Mouse (Mus musculus): Measurements from ENCODE around the gene Jmjd1c.
"Not testable (repeated sequence)": the region's sequence is repeated elsewhere in the genome, so short reads cannot be mapped to it uniquely, and the experiment has no call there.

Gene Jmjd1c

DNA sequence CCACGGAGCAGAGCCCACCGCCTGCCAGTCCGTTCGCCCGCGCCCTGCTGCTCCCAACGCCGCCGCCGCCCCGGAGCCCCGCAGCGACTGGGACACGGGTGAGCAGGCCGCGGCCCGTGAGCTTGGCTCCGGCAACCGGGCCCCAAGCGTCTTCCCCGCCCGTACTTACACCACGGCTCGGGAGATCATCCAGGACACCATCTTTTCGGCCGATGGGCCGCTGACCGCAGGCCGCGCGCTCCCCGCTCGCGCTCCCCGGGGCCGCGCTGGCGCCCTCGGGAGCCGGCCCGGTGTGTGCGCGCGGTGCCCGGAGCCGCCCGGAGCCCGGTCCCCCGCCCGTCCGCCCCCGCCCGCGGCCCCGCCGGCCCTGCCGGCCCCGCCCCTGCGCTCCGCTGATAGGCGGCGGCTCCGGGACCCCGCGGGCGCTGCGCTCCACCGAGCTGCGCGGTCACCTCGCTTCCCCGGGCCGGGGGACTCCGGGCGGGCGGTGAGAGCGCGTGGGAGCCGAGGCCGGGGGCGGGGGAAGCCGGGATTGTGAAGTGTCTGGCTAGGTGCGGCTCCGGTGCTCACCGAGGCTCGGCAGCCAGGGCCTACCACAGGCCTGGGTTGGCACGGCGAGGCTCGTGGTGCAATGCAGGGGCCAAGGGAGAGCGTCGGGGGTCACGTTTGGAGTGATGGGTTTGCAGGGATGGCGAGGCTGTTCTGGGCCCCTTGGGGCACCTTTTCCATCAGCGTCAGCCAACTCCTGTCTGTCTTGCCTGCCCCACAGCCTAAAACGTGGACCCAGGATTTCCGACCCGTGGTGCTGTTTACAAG is 904 bp downstream of the Jmjd1c start, which contains the start of gene Reep3:
TSS of gene Reep3 (minus strand) at position 325 of the 816 bp plus-strand sequence.
- in situ Hi-C loops (cut with MboI; ENCODE audit: low pct_unique_long_range_greater_than_20kb in 1 of 2, low sequenced_read_pairs in 2 of 2, unreplicated experiment in 1 of 2): loop anchor here (10.0 to 25.0 kb wide), 2 partner anchors 182 to 185 kb away; no protein-coding TSS in a partner anchor

DNA sequence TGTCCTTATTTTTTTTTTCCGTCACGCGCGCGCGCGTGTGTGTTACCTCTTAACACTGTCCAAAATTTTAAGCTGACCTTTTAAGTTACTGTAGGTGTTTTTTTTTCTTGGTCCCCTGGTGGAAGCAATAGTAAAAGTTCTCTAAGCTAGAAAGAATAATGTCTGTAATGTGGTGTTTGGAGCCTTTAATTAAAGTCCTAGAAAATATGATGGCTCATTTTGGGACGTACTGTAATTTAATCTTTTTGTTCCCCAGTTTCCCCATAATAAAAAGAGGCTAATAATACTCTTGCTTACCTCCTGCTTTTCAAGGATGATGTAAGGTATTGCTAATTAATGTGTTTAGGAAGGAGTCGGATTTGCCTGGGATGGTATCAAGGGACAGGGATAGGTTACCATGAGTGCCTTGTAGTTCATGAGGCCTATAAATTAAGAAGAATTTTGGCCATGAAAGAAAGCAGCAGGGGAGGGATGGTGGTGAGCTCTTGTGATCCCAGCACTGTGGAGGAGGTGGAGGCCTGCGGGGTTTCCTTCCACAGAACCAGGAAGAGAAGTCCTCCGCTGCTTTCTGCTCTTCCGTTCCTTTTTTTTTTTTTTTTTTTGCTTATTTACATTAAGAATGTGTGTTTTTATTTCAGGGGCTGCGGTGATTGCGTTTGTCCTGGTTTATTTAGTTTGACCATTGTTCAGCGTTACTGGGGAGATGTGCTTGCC is 1.7 kb downstream of the Jmjd1c start:
- in situ Hi-C loops (cut with MboI; ENCODE audit: low pct_unique_long_range_greater_than_20kb in 1 of 2, low sequenced_read_pairs in 2 of 2, unreplicated experiment in 1 of 2): loop anchor here (10.0 to 25.0 kb wide), 2 partner anchors 183 to 185 kb away; no protein-coding TSS in a partner anchor

DNA sequence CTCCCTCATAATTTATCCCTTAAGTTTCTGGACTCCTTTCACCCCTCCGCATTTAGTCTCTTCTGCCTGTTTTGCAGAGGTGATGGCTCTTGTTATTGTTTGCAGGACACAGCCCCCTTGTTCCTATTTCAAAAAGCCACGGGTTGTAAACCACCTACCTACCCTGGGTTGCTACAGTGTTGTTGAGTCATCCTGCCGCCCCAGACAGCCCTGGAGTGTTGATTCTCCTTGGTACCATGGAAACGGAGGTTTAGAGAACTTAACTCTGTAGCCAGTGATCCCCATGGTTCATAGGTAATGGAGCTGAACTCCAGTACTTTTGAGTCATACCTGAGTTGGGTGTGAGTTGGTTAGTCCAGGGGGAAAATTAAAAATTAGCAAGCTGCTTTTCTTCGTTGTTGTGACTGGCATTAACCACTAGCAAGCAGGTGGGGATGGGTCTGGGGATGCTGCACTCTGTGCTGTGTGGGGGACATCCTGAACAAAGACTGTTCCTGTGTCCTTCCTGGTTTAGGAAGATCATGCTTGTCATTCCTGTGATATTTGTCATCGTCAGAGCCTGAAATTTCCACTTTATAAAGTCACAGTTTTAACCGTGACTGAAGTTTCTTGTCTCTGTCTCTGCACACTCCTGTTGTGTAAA is 2.6 kb downstream of the Jmjd1c start:
- in situ Hi-C loops (cut with MboI; ENCODE audit: low pct_unique_long_range_greater_than_20kb in 1 of 2, low sequenced_read_pairs in 2 of 2, unreplicated experiment in 1 of 2): loop anchor here (10.0 to 25.0 kb wide), 2 partner anchors 184 to 186 kb away; no protein-coding TSS in a partner anchor

DNA sequence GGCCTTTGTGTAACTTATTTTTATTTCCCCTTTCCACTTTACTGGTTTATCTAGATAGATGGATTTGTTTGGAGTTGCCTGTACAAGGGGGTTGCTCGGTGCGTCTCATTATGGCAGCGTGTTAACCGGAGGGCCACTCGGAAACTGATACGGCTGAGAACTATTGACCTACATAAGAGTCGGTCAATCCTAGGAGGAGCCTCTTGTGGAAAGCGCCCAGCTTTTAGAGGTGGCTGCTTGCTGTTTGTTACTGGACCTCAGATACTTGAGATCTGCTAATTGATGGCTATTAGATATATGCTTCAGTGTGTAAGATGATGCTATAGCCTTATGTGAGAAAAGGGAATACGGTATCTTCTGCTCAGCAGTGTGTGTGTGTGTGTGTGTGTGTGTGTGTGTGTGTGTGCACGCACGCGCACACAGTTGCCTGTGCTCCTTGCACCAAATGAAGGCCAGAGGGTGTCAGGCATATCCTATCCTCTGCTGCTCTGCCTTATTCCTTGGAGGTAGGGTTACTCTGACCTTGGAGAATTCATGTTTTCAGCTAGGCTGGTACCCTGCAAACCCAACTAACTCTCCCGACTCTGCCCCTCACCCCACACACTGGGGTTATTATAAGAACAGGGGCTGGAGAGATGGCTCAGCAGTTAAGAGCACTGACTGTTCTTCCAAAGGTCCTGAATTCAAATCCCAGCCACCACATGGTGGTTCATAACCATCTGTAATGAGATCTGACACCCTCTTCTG is 3.4 kb downstream of the Jmjd1c start:
- in situ Hi-C loops (cut with MboI; ENCODE audit: low pct_unique_long_range_greater_than_20kb in 1 of 2, low sequenced_read_pairs in 2 of 2, unreplicated experiment in 1 of 2): loop anchor here (10.0 to 25.0 kb wide), 2 partner anchors 185 to 187 kb away; no protein-coding TSS in a partner anchor

DNA sequence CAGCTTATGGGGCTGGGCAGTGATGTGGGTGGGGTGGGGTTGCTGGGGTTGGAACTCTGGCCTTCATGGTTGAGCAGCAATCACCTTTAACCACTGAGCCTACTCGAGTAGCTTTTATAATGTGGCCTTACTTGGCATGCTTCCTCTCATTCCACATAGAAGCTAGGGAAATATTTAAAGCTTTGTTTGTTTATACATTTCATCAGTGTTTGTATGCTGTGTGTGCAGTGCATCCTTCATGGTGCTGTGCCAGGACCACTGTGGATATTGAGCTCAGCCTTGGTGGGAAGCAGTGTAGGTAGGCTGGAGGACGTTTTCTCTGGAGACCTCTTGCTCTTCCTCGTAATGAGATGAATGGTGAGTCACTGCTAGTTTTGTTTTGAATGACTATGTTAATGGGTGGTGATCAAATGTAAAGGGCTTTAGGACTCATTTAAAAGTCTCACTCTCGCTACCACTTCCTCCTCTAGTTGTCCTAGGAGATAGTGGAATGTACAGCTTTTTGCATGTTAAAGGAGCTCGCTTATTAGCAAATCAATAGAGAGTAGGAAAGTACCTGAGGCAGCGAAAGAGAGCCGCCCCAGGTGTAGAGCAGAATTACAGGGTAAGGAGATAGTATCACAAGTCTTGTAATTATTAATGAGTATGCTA is 4.2 kb downstream of the Jmjd1c start:
- in situ Hi-C loops (cut with MboI; ENCODE audit: low pct_unique_long_range_greater_than_20kb in 1 of 2, low sequenced_read_pairs in 2 of 2, unreplicated experiment in 1 of 2): no loop called here

DNA sequence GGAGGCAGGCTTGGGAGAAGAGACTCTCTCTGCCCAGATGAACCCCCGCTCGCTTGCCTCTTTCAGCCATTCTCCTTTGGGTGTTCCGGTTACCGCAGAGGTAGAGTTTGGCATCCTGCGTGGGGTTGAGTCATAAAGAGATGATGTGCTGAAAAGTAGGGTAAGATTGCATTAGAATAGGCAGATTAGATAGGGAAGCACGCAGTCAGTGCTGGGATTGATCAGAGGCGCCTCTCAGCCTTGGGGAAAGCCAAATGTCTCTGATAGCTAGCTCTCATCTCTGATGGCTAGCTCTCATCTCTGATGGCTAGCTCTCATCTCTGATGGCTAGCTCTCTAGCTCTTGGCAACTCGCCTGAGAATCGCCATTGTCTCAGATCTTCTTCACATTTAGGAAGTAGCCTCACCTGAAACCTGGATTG is 4.9 kb downstream of the Jmjd1c start:
- in situ Hi-C loops (cut with MboI; ENCODE audit: low pct_unique_long_range_greater_than_20kb in 1 of 2, low sequenced_read_pairs in 2 of 2, unreplicated experiment in 1 of 2): no loop called here

DNA sequence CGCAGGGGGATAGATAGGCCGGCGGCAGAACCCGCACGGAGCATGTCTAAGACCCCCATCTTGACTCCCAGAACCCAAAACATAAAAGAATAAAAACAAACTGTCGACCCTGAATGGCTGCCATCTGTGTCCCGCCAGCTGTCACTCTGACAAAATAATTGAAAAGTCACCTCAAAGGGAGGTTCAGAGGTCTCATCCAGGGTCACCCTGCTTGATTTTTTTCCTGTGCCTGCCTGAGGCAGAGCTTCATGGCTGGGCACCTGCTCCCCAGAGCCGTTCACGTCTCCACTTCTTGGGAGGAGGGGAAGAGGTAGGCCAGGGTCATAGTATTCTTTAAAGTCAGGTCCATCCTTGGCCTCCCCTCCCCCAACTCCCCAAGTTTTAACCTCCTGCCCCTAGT is 8.6 kb downstream of the Jmjd1c start:
- in situ Hi-C loops (cut with MboI; ENCODE audit: low pct_unique_long_range_greater_than_20kb in 1 of 2, low sequenced_read_pairs in 2 of 2, unreplicated experiment in 1 of 2): no loop called here

DNA sequence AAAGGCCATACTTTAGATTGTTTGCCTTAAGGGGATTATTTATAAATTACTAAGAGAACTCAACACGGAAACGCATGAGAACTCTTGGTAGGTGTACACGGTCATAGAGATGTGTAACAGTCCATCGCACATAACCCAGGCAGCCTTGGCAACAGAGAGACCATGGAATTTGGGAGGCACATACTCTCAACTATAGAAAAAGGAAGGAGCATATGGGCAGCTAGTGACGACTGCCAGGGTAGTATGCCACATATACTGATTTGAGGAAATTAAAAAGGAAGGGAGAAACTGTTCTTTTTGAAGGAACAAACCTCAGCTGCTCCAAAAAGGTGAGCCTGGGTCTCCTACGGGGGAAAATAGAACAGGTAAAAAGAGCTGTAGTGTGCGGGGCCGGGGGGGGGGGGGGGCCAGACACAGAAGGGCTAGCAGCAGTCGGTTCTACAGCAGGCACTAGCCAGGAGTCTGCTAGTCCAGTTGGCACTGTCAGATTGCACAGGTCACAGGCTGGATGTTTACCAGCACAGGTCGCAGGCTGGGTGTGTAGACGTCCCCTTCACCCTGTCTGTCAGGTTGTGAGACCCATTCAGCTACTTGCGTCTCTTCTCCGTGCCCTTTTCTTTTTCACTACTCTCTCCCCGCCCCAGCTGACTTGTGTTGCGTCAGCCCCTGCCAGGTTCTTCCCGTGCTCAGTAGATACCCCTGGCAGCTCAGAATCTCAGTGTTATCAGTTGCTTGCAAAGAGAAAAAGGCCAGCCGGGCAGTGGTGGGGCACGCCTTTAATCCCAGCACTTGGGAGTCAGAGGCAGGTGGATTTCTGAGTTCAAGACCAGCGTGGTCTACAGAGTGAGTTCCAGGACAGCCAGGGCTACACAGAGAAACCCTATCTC is 9.6 kb downstream of the Jmjd1c start:
- in situ Hi-C loops (cut with MboI; ENCODE audit: low pct_unique_long_range_greater_than_20kb in 1 of 2, low sequenced_read_pairs in 2 of 2, unreplicated experiment in 1 of 2): no loop called here

DNA sequence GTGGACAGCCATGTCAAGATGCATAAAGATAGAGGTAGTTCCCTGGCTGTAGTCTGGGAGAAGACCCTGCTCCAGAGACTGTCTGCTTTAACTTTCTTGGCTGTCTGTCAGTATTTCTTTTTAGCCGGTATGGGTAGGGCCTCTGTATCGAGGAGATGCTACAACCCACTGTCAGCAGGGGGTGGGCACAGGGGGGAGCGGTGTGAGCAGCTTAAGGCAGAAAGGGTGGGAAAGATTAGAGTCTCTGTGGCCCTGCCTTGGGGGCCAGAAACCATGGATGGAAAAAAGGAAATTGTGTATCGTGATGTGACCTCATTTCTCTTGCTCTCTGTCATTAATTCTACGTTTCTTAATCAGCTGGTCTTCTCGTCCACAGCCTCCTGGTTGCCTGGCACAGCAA is 10.5 kb downstream of the Jmjd1c start:
- in situ Hi-C loops (cut with MboI; ENCODE audit: low pct_unique_long_range_greater_than_20kb in 1 of 2, low sequenced_read_pairs in 2 of 2, unreplicated experiment in 1 of 2): no loop called here

DNA sequence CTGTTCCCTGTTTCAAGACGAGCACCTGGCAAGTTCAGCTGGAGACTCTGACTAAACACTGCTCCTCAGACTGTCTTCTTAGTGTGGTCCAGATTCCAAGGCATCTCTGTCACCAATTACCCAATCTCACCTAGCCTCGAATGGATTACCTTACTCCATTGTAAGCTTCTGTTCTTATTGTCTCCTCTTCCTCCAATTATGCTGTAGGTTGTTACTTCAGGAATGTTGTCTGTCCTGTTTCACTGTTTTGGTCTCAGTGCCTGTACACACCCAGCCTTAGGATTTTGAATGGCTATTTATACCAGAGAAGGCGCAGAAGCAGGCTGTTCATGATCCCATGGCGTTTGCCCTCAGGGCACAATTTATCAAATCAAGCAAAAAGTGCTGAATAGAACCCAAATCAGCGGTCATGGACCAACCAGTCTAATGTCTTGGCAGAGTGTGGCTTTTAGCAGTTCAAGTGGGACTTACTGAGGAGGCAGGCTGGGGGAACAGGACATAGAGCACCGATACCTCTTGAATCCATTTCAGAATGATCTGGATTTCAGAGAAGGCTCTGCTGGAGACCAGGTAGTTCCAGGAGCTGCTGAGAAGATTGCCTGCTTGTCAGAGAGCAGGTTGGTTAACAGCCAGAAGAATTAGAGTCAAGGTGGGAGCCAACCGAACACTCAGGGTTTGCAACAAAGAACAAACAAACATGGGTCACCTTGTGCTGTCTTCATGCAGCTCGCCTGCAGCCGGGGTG is 11.3 kb downstream of the Jmjd1c start:
- in situ Hi-C loops (cut with MboI; ENCODE audit: low pct_unique_long_range_greater_than_20kb in 1 of 2, low sequenced_read_pairs in 2 of 2, unreplicated experiment in 1 of 2): no loop called here

DNA sequence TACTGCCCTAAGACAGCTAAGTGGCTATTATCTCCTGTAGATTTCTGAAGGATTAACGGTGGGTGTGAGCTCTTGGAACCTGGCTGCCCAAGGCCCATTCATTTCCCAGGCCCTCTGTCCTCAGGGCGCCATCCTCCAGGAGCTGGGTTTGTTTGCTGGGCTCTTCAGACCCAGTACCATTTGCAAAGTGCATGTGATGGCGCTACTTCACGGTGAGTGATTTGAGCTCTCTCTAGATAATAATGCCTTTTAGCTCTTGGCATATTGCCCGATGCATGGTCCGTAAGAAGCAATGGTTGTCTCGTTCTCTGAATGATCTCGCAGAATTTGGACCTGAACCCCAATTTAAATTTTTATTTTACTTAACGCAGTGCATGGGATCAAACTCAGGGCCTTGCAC is 12.2 kb downstream of the Jmjd1c start:
- in situ Hi-C loops (cut with MboI; ENCODE audit: low pct_unique_long_range_greater_than_20kb in 1 of 2, low sequenced_read_pairs in 2 of 2, unreplicated experiment in 1 of 2): no loop called here

DNA sequence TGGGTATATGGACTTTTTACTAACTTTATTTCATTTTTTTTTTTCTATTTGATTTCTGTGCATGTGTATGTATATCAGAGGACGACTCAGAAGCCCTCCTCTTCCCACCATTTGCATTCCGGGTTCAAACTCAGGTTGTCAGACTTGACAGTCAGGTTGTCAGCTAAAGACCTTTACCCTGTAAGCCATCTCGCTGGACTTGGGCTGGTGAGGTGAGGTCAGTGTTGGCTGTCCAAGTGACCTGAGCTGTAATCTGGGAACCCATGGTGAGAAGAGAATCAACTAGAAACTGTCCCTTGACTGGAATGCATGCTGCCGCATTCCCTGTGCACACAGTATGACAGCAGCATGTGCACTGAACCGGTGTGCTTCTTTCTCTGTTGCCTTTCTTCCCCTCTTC is 13.7 kb downstream of the Jmjd1c start:
- in situ Hi-C loops (cut with MboI; ENCODE audit: low pct_unique_long_range_greater_than_20kb in 1 of 2, low sequenced_read_pairs in 2 of 2, unreplicated experiment in 1 of 2): no loop called here

DNA sequence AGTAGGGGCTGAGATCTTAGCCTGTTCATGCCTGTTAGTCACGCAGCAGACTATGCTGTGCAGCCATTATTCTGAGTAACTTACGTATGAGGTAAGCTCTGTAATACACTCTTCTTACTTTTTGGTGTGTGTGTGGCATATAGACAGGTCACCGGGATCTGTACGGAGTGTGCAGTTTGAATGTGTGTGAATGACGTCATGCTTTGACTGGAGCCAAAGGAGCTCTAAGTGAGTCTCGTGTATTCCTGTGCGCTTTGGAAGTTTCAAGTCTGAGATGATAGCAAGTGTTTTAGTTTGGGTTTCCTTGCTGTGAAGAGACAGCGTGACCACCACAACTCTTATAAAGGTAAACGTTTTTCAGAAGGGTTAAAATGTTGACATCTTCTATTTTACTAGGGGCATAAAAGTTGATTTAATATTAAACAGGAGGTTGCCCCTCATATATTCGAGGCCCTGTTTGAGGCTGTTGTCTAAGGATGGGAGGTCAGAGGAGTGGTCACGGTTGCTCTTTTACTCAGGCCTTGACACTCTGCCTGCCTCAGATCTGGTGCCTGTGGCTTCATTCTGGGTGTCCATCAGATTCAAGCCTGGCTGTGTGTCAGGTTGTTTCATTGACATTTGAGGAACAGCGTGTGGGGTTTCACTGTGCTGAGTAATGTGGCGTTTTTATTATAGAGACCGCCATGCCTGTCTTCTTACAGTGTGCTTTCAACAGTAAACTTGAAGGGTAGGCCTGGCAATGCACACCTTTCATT is 15.3 kb downstream of the Jmjd1c start:
- in situ Hi-C loops (cut with MboI; ENCODE audit: low pct_unique_long_range_greater_than_20kb in 1 of 2, low sequenced_read_pairs in 2 of 2, unreplicated experiment in 1 of 2): no loop called here

DNA sequence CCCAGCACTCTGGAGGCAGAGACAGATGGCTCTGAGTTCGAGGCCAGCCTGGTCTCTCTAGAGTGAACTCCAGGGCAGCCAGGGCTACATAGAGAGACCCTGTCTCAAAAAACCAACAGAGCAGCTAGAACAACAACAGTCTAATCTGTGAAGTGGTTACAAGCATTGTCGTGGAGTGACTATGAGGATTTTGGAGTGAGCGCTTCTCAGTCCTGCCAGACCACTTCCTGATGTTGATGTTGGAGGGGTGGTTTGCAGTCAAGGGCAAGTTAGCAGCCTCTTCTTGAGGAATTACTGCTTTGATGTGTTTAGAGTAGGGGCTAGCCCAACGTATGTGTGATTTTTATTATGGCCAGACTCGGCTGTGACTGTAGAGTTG is 15.9 kb downstream of the Jmjd1c start:
- in situ Hi-C loops (cut with MboI; ENCODE audit: low pct_unique_long_range_greater_than_20kb in 1 of 2, low sequenced_read_pairs in 2 of 2, unreplicated experiment in 1 of 2): no loop called here

DNA sequence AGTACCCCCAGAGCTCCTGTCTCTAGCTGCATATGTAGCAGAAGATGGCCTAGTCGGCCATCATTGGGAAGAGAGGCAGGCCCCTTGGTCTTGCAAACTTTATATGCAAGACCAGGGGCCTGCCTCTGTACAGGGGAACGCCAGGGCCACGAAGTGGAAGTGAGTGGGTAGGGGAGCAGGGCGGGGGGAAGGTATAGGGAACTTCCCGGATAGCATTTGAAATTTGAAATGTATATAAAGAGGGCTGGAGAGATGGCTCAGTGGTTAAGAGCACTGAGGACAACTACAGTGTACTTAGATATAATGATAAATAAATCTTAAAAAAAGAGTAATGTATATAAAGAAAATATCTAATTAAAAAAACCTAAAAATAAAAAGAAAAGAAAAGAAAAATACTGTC is 17.0 kb downstream of the Jmjd1c start:
- in situ Hi-C loops (cut with MboI; ENCODE audit: low pct_unique_long_range_greater_than_20kb in 1 of 2, low sequenced_read_pairs in 2 of 2, unreplicated experiment in 1 of 2): not testable (repeated sequence)

DNA sequence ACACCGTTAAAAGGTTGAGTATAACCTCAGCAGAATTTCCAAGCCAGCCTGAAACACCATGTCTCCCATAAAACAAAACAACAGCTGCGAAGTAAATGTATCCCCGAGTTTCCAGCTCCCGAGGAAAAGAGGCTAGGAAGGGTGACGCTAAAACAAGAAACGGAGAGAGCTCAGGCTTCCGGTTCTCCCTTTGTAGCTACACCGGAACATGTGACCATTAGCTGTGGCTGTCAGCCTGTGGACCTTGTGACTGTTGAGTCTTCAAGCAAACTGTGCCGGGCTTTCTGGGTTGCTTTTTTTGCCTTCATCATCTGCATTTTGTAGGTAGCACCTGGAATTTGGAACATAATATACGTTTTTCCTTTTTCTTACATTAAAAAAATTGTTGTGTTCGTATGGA is 17.9 kb downstream of the Jmjd1c start:
- in situ Hi-C loops (cut with MboI; ENCODE audit: low pct_unique_long_range_greater_than_20kb in 1 of 2, low sequenced_read_pairs in 2 of 2, unreplicated experiment in 1 of 2): no loop called here
